Mouse (Mus musculus) MEL (cell line): ENCODE results near the gene Abcb9. TPM values are rescaled to one million over a fixed set of nuclear protein-coding genes. Genes with fewer than 3 reads are reported as not detected.

Experiments used
- DNase-seq: peaks from one replicate; pipeline ENCODE4 v3.0.0; 2011; ENCODE audit warnings: low read depth, low spot score
- H3K27ac ChIP-seq: 2 replicates; pipeline ENCODE4 v1.5.1; 2012; ENCODE audit warnings: low read depth, mild to moderate bottlenecking, control low read depth, low read length, moderate library complexity; ENCODE audit not compliant: control insufficient read depth
- H3K27me3 ChIP-seq, 2 experiments: fragments of 150-350 bp in 1 of 2; sonication (generic) in 1 of 2; 2 replicates each; pipeline ENCODE4 v1.6.1; 2012; ENCODE audit warnings: low read length in 2 of 2, mild to moderate bottlenecking in 2 of 2, improper control_type of control experiment in 1 of 2, moderate library complexity in 1 of 2; ENCODE audit not compliant: insufficient read depth in 2 of 2, control insufficient read depth in 1 of 2
- H3K36me3 ChIP-seq, 2 experiments: 2 replicates each; pipeline ENCODE4 v1.6.1; 2012 to 2014; ENCODE audit warnings: low read length in 2 of 2, improper control_type of control experiment in 1 of 2, inconsistent platforms in 1 of 2, mild to moderate bottlenecking in 1 of 2; ENCODE audit not compliant: insufficient read depth in 2 of 2, control insufficient read depth in 1 of 2
- H3K4me1 ChIP-seq, 2 experiments: fragments of 150-350 bp in 1 of 2; sonication (generic) in 1 of 2; 2 replicates each; pipeline ENCODE4 v1.6.1; 2012; ENCODE audit warnings: low read length in 2 of 2, improper control_type of control experiment in 1 of 2, mild to moderate bottlenecking in 1 of 2; ENCODE audit not compliant: insufficient read depth in 2 of 2, control insufficient read depth in 1 of 2
- H3K4me3 ChIP-seq, 2 experiments: fragments of 150-350 bp in 1 of 2; sonication (generic) in 1 of 2; 2 replicates each; pipeline ENCODE4 v1.5.1; 2012; ENCODE audit warnings: low read depth in 2 of 2, low read length in 2 of 2, mild to moderate bottlenecking in 2 of 2, moderate library complexity in 2 of 2, control low read depth in 1 of 2, improper control_type of control experiment in 1 of 2; ENCODE audit not compliant: control insufficient read depth in 1 of 2, insufficient read depth in 1 of 2
- H3K79me2 ChIP-seq: 2 replicates; pipeline ENCODE4 v1.6.1; 2012; ENCODE audit warnings: mild to moderate bottlenecking, low read length, moderate library complexity; ENCODE audit not compliant: control insufficient read depth, poor library complexity, insufficient read depth
- H3K9ac ChIP-seq: 2 replicates; pipeline ENCODE4 v1.6.1; 2012; ENCODE audit warnings: low read depth, mild to moderate bottlenecking, control low read depth, low read length, moderate library complexity; ENCODE audit not compliant: control insufficient read depth, poor library complexity, severe bottlenecking
- H3K9me3 ChIP-seq: fragments of 150-350 bp; sonication (generic); replicated peaks from 2 replicates; pipeline ENCODE4 v1.6.1; 2012; ENCODE audit warnings: mild to moderate bottlenecking, low read length, improper control_type of control experiment, moderate library complexity; ENCODE audit not compliant: insufficient read depth
- BHLHE40 ChIP-seq: IDR thresholded peaks from 2 replicates; pipeline ENCODE4 v1.6.1; 2012; ENCODE audit warnings: low read depth, mild to moderate bottlenecking, inconsistent platforms, low read length, improper control_type of control experiment, borderline replicate concordance
- ELF1 ChIP-seq: IDR thresholded peaks from 2 replicates; pipeline ENCODE4 v1.6.1; 2014; ENCODE audit warnings: low read depth, mild to moderate bottlenecking, inconsistent platforms, low read length, improper control_type of control experiment, moderate library complexity
- GABPA ChIP-seq: IDR thresholded peaks from 2 replicates; pipeline ENCODE4 v1.6.1; 2012; ENCODE audit warnings: low read depth, mild to moderate bottlenecking, inconsistent platforms, low read length, improper control_type of control experiment, moderate library complexity
- GATA1 ChIP-seq: IDR thresholded peaks from 2 replicates; pipeline ENCODE4 v1.6.1; 2011; ENCODE audit warnings: low read depth, low read length, improper control_type of control experiment
- HCFC1 ChIP-seq: IDR thresholded peaks from 2 replicates; pipeline ENCODE4 v1.6.1; 2012; ENCODE audit warnings: low read depth, mild to moderate bottlenecking, inconsistent platforms, low read length, improper control_type of control experiment, moderate library complexity
- MAX ChIP-seq: IDR thresholded peaks from 2 replicates; pipeline ENCODE4 v1.6.1; 2011; ENCODE audit warnings: low read length, improper control_type of control experiment
- MAZ ChIP-seq: IDR thresholded peaks from 2 replicates; pipeline ENCODE4 v1.6.1; 2012; ENCODE audit warnings: low read depth, mild to moderate bottlenecking, inconsistent platforms, low read length, improper control_type of control experiment
- MXI1 ChIP-seq: IDR thresholded peaks from 2 replicates; pipeline ENCODE4 v1.6.1; 2011; ENCODE audit warnings: mild to moderate bottlenecking, low read depth, low read length, improper control_type of control experiment
- MYC ChIP-seq: IDR thresholded peaks from 2 replicates; pipeline ENCODE4 v1.6.1; 2011; ENCODE audit warnings: low read depth, mild to moderate bottlenecking, low read length, improper control_type of control experiment, moderate library complexity
- NELFE ChIP-seq: IDR thresholded peaks from 2 replicates; pipeline ENCODE4 v1.6.1; 2011; ENCODE audit warnings: low read depth, low read length, improper control_type of control experiment
- POLR2A ChIP-seq, 2 experiments: IDR thresholded peaks; 2 replicates each; pipeline ENCODE4 v1.6.1; 2011 to 2012; ENCODE audit warnings: low read length in 2 of 2, mild to moderate bottlenecking in 2 of 2, control low read depth in 1 of 2, improper control_type of control experiment in 1 of 2, low read depth in 1 of 2, moderate library complexity in 1 of 2; ENCODE audit not compliant: control insufficient read depth in 1 of 2, insufficient read depth in 1 of 2, poor library complexity in 1 of 2
- SIN3A ChIP-seq: IDR thresholded peaks from 2 replicates; pipeline ENCODE4 v1.6.1; 2012; ENCODE audit warnings: low read length, improper control_type of control experiment, inconsistent platforms
- SMC3 ChIP-seq: IDR thresholded peaks from 2 replicates; pipeline ENCODE4 v1.6.1; 2011; ENCODE audit warnings: low read depth, low read length, improper control_type of control experiment
- TAL1 ChIP-seq: IDR thresholded peaks from 2 replicates; pipeline ENCODE4 v1.6.1; 2012; ENCODE audit warnings: mild to moderate bottlenecking, inconsistent platforms, low read length, moderate library complexity, mixed read lengths
- TBP ChIP-seq: IDR thresholded peaks from 2 replicates; pipeline ENCODE4 v1.8.0; 2011; ENCODE audit warnings: low read depth, low read length, improper control_type of control experiment
- USF1 ChIP-seq: IDR thresholded peaks from 2 replicates; pipeline ENCODE4 v1.6.1; 2014; ENCODE audit warnings: low read depth, mild to moderate bottlenecking, inconsistent platforms, low read length, improper control_type of control experiment, moderate library complexity
- ZMIZ1 ChIP-seq: IDR thresholded peaks from 2 replicates; pipeline ENCODE4 v1.6.1; 2012; ENCODE audit warnings: low read depth, mild to moderate bottlenecking, inconsistent platforms, low read length, improper control_type of control experiment, moderate library complexity
- ZNF384 ChIP-seq: IDR thresholded peaks from 2 replicates; pipeline ENCODE4 v1.6.1; 2012; ENCODE audit warnings: low read depth, mild to moderate bottlenecking, inconsistent platforms, low read length, improper control_type of control experiment
- polyA plus RNA-seq, 2 experiments: library from polyadenylated mRNA; stranded (reverse) in 1 of 2; unstranded in 1 of 2; fragments of >175 nt in 1 of 2; fragments of >200 nt in 1 of 2; gene quantifications; 2 replicates each; pipeline versions ENCODE4 v1.2.1 to v1.2.4; 2012; ENCODE audit warnings: low replicate concordance in 2 of 2, low read depth in 1 of 2; ENCODE audit not compliant: insufficient read length in 2 of 2, insufficient read depth in 1 of 2, missing spikeins in 1 of 2
- total RNA-seq: library from RNA; depleted of rRNA; stranded (reverse); fragments of 300-350 nt; gene quantifications from 2 replicates; pipeline ENCODE4 v1.2.3, GENCODE M21; 2012

Abcb9 gene
- total and polyA plus RNA-seq, 3 experiments: 2.4 to 8.1 TPM; not detected in 1

DNA sequence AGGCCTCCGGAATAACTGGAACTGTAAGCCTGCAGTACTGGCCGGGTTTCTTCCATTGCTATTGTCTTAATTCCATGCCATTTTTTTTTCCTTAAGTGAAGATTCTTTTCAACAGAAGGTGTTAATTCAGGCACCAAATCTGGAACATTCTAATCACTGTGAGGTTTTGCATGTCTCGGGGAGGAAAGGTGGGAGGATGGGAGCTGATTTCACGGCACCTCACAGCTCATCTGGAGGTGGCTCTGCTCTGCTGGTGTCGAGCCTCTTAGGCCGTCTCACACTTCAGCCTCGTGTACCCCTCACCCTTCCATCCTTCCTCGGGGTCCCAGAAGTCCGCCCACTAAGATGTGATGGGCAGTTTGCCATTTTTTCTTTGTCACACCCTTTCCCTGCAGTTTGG, 54.5 kb downstream of the Abcb9 start:
- no peak overlapping the region for H3K9ac ChIP-seq
- H3K4me1 ChIP-seq: peaks cover 7 to 22% of the 10 kb centered on the region in 2 experiments; a peak in 3 of 4 replicates
- no peak for DNase-seq
- H3K27ac ChIP-seq: no peak overlapping the region
- H3K79me2 ChIP-seq: no peaks in the 10 kb centered on the region
- no peaks in the 10 kb centered on the region for H3K9me3 ChIP-seq
- no peaks in the 10 kb centered on the region for H3K27me3 ChIP-seq
- TF ChIP-seq ZNF384 (no peak), TAL1 (no peak), MAZ (no peak), ZMIZ1 (no peak), GABPA (no peak), NELFE (no peak), HCFC1 (no peak), SIN3A (no peak), MAX (no peak), MYC (no peak), BHLHE40 (no peak), ELF1 (no peak), SMC3 (no peak), MXI1 (no peak), POLR2A (IDR thresholded peaks at IDR 0.05; ENCODE audit: control insufficient read depth in 1 of 2, insufficient read depth in 1 of 2, low read depth in 1 of 2, low read length in 2 of 2, poor library complexity in 1 of 2) (no peak), USF1 (no peak)
- TF ChIP-seq, all 39 proteins: peak for 0
- H3K36me3 ChIP-seq: peaks cover 0 to 11% of the 10 kb centered on the region in 2 experiments; a peak in 2 of 4 replicates
- no peak overlapping the region for H3K4me3 ChIP-seq

DNA sequence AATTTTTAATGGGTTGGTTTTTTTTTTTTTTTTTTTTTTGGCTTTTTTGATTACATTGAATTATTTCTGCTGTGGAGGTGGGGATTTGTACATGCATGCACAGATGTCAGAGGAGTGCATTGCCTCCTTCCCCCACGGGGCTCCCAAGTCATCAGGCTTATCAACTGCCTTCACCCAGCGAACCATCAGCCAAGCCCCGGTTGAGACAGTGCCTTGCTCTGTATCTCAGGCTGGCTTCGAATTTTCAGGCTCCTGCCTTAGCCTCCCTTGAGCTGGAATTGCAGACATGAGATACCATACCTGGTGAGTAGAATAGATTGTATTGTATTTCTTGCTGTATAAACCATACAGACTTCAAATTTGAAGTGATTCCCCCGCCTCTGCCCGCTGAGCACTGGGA, 56.0 kb downstream of the Abcb9 start:
- H3K4me1 ChIP-seq: peaks cover 7 to 28% of the 10 kb centered on the region in 2 experiments
- TF ChIP-seq GATA1 (no peak), TBP (peak; percentile 54; the same call in 1 of the 2 replicates)
- H3K9ac ChIP-seq: no peak overlapping the region
- no peak overlapping the region for H3K4me3 ChIP-seq
- H3K27ac ChIP-seq: no peak overlapping the region
- H3K9me3 ChIP-seq: no peaks in the 10 kb centered on the region
- H3K36me3 ChIP-seq: peaks cover 0 to 15% of the 10 kb centered on the region in 2 experiments; a peak in 2 of 4 replicates
- DNase-seq: peak; percentile 53
- no peaks in the 10 kb centered on the region for H3K79me2 ChIP-seq
- H3K27me3 ChIP-seq: no peaks in the 10 kb centered on the region
